Mouse (Mus musculus) telencephalon, adult 2 months (tissue): ENCODE measurements around the gene Gm13275.
A peak's percentile ranks its signal among the peaks of the same experiment; 100 is the strongest.
"Not testable (repeated sequence)": the region's sequence is repeated elsewhere in the genome, so short reads cannot be mapped to it uniquely, and the experiment has no call there.

Experiments
- DNase-seq: peaks from one replicate; pipeline ENCODE4 v3.0.0-alpha.2; 2011; ENCODE audit warnings: low read depth, low spot score

Gene Gm13275

DNA sequence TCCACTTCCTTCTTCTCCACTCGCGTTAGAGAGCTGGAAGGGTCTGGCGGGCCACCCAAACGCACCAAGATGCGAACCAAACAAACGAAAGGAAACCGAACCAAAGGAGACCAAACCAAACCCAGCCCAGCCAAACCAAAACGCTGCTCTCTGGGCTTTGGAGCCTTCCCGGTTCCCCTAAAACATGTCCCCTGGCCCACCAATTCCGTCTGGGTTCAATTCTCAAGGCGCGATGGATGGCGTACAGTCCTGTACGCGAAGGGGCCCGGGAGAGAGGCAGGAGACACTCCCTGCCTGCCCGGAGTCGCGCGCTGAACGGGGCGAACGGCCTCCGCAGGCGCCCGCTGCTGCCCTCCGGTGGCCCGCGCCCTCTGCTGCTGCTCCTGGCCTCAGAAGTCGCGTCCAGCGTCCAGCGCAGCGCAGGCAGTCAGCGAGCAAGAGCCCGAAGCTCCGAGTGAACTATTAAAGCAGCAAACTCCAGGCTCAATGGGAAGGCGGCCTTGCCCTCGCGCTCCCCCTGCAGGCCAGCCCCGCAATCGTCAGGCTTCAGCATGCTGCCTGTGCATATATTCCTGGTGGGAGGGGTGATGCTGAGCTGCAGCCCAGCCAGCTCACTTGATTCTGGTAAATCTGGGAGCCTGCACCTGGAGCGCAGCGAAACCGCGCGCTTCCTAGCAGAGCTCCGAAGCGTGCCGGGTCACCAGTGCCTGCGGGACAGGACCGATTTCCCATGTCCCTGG lies at the start of gene Gm13275:
Gm13275 (plus strand) TSS at position 552 of the 740 bp plus-strand sequence.
- not testable (repeated sequence) for DNase-seq

DNA sequence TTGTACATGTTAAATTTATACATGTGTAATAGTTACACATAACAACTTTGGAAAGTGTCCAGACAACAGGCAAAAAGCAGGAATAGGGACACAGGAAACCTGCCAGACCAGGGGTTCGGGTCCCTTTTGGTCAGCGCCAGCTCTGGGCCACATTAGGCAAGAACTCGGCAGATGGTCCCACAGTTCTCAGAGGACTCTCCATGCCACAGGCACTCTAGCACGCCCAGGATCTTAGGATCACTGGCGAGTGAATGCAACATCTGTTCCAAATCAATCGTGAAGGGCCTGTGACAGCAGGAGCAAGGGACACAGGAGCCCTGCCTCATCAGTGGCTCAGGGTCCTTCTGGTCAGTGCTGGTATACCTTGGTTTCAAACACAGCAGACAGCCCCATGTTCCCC lies 44.4 kb upstream of the Gm13275 start:
- no peak for DNase-seq

- DNase-seq, result not testable (repeated sequence)
Observed at GRCm38 (mm10) chr4:88754818-88755340, 39.4 kb upstream of the Gm13275 start, which contains the start of gene Gm13271. Gene Gm13271, plus strand, starts transcription at chr4:88754868.

DNA sequence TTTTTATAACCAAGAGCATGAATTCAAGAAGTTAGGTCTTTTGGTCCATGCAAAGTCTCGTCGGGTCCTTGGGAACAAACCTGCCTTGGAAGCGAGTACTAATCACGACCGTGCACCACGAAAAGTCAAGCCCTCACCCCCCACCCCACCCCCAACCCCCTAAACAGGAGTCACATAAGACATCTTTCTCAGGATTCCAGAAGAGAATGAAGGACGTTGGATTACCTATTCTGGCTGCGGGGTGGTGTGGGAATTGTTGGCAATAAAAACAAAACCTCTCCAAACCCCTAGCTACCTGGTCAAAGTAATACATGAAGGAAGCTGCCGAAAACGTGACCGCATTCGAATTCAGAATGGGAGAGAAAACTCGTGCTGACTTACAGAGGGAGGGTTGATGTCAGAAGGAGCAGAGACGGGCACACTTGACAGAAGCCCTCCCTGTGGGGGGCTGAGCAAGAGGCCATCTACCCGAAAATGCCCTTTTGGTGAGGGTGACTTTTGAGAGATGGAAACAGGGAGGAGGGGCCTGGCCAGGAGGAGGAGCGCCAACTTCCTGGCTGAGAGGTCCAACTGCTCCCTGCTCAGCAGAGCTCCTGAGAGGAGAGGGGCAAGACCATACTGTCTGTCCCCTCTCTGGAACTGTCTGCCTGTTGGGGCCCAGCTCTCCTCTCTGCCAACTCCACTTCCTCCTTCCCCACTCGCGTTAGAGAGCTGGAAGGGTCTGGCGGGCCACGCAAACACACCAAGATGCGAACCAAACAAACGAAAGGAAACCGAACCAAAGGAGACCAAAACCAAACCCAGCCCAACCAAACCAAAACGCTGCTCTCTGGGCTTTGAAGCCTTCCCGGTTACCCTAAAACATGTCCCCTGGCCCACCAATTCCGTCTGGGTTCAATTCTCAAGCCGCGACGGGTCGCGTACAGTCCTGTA lies 37.4 kb upstream of the Gm13275 start:
- not testable (repeated sequence) for DNase-seq

DNA sequence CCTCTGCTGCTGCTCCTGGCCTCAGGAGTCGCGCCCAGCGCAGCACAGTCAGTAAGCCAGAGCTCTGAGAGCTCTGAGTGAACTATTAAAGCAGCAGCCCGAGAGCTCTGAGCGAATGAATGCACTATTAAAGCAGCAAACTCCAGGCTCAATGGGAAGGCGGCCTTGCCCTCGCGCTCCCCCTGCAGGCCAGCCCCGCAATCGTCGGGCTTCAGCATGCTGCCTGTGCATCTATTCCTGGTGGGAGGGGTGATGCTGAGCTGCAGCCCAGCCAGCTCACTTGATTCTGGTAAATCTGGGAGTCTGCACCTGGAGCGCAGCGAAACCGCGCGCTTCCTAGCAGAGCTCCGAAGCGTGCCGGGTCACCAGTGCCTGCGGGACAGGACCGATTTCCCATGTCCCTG lies 36.7 kb upstream of the Gm13275 start:
- peak; percentile 68 for DNase-seq

DNA sequence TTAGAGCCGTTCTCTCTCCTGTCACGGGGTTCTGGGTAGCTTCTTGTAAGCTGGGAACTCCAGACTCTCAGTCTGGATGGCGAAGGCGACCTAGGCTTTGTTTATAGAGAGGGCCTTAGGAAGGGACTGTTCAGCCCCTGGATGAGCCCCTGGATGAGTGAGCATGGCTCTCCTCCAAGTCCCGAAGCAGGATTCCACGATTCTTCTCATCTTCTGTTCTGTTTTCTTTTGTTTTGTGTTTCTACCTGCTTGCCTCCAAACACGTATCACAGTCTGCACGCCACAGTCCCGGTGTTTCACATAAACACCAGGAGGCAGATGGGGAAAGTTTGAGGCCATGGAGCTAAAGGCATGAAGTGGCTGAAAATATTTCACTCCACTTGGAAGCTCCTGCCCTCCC lies 35.5 kb upstream of the Gm13275 start:
- not testable (repeated sequence) for DNase-seq

DNA sequence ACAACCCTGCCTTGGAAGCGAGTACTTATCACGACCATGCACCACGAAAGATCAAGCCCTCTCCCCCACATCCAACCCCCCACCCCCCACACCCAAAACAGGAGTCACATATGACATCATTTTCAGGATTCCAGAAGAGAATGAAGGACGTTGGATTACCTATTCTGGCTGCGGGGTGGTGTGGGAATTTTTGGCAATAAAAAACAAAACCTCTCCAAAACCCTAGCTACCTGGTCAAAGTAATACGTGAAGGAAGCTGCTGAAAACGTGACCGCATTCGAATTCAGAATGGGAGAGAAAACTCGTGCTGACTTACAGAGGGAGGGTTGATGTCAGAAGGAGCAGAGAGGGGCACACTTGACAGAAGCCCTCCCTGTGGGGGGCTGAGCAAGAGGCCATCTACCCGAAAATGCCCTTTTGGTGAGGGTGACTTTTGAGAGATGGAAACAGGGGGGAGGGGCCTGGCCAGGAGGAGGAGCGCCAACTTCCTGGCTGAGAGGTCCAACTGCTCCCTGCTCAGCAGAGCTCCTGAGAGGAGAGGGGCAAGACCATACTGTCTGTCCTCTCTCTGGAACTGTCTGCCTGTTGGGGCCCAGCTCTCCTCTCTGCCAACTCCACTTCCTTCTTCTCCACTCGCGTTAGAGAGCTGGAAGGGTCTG lies 34.5 kb upstream of the Gm13275 start, which contains the start of gene Gm13283:
Gm13283 (plus strand) TSS at position 510 of the 659 bp plus-strand sequence.
- DNase-seq, result not testable (repeated sequence)

GRCm38 (mm10) chr4:88760431-88760830 lies 33.9 kb upstream of the Gm13275 start:
- DNase-seq, result peak; percentile 35

DNA sequence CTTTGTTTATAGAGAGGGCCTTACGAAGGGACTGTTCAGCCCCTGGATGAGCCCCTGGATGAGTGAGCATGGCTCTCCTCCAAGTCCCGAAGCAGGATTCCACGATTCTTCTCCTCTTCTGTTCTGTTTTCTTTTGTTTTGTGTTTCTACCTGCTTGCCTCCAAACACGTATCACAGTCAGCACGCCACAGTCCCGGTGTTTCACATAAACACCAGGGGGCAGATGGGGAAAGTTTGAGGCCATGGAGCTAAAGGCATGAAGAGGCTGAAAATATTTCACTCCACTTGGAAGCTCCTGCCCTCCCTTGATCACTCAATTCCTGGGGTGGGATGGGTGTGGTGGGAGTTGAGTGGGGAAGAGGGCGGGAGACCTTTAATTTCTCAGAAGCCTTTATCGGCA lies 32.5 kb upstream of the Gm13275 start:
- not testable (repeated sequence) for DNase-seq

GRCm38 (mm10) chr4:88762341-88762740 lies 31.9 kb upstream of the Gm13275 start:
- not testable (repeated sequence) for DNase-seq

GRCm38 (mm10) chr4:88763384-88764018 lies 30.8 kb upstream of the Gm13275 start:
- DNase-seq, result not testable (repeated sequence)

- DNase-seq, result not testable (repeated sequence)
Observed at GRCm38 (mm10) chr4:88773534-88773933, 20.8 kb upstream of the Gm13275 start, which contains the start of gene Gm13290. Gene Gm13290, plus strand, starts transcription at chr4:88773834.

DNA sequence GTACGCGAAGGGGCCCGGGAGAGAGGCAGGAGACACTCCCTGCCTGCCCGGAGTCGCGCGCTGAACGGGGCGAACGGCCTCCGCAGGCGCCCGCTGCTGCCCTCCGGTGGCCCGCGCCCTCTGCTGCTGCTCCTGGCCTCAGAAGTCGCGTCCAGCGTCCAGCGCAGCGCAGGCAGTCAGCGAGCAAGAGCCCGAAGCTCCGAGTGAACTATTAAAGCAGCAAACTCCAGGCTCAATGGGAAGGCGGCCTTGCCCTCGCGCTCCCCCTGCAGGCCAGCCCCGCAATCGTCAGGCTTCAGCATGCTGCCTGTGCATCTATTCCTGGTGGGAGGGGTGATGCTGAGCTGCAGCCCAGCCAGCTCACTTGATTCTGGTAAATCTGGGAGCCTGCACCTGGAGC lies 17.7 kb upstream of the Gm13275 start, which contains the start of gene Gm13289:
Gm13289 (plus strand) TSS at position 301 of the 400 bp plus-strand sequence.
- DNase-seq, result not testable (repeated sequence)

DNA sequence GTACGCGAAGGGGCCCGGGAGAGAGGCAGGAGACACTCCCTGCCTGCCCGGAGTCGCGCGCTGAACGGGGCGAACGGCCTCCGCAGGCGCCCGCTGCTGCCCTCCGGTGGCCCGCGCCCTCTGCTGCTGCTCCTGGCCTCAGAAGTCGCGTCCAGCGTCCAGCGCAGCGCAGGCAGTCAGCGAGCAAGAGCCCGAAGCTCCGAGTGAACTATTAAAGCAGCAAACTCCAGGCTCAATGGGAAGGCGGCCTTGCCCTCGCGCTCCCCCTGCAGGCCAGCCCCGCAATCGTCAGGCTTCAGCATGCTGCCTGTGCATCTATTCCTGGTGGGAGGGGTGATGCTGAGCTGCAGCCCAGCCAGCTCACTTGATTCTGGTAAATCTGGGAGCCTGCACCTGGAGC lies 14.7 kb upstream of the Gm13275 start, which contains the start of gene Gm13272:
Gm13272 (plus strand) TSS at position 301 of the 400 bp plus-strand sequence.
- DNase-seq, result not testable (repeated sequence)

DNA sequence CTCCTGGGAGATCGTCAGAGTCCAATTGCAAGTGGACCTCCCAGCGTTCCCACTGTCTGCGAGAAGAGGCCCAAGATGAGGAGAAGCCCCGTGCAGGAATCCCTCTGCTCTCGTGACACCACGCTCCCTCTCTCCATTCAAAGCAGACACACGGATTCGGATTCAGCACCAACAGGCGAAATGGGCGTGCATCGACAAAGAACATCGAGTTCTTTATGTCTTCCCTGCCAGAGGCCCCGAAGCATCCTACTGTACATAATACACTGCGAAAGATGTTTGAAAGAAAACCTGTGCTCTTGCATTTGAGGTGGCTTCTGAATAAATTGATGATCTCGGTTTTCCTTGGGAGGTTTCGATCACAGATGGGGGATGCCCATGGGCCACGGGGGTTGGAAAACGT lies 14.0 kb upstream of the Gm13275 start:
- not testable (repeated sequence) for DNase-seq

- DNase-seq, result not testable (repeated sequence)
Observed at GRCm38 (mm10) chr4:88781831-88782230, 12.5 kb upstream of the Gm13275 start, which contains the start of gene Ifnz. Gene Ifnz, plus strand, starts transcription at chr4:88782131.

DNA sequence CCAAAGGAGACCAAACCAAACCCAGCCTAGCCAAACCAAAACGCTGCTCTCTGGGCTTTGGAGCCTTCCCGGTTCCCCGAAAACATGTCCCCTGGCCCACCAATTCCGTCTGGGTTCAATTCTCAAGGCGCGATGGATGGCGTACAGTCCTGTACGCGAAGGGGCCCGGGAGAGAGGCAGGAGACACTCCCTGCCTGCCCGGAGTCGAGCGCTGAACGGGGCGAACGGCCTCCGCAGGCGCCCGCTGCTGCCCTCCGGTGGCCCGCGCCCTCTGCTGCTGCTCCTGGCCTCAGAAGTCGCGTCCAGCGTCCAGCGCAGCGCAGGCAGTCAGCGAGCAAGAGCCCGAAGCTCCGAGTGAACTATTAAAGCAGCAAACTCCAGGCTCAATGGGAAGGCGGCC lies 12.0 kb upstream of the Gm13275 start:
- not testable (repeated sequence) for DNase-seq

GRCm38 (mm10) chr4:88785409-88785808 lies 8.9 kb upstream of the Gm13275 start, which contains the start of gene Gm13276:
Gene Gm13276, plus strand, starts transcription at chr4:88785709.
- not testable (repeated sequence) for DNase-seq

DNA sequence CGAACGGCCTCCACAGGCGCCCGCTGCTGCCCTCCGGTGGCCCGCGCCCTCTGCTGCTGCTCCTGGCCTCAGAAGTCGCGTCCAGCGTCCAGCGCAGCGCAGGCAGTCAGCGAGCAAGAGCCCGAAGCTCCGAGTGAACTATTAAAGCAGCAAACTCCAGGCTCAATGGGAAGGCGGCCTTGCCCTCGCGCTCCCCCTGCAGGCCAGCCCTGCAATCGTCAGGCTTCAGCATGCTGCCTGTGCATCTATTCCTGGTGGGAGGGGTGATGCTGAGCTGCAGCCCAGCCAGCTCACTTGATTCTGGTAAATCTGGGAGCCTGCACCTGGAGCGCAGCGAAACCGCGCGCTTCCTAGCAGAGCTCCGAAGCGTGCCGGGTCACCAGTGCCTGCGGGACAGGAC lies 5.9 kb upstream of the Gm13275 start, which contains the start of gene Gm13277:
Gm13277 (plus strand) TSS at position 231 of the 400 bp plus-strand sequence.
- not testable (repeated sequence) for DNase-seq

- not testable (repeated sequence) for DNase-seq
Observed at GRCm38 (mm10) chr4:88791250-88791649, 3.0 kb upstream of the Gm13275 start, which contains the start of gene Gm13278. Gene Gm13278, plus strand, starts transcription at chr4:88791550.
